Mouse (Mus musculus) heart, postnatal 0 days (tissue): Measurements from ENCODE around the gene Ninj1. TPM values are rescaled to one million over a fixed set of nuclear protein-coding genes. Genes with fewer than 3 reads are reported as not detected.

Experiments used
- ATAC-seq: fragments of 200-750 bp; cut with Nextera tagmentation; 2 replicates; pipeline ENCODE4 v1.8.0; 2017; ENCODE audit warnings: low read depth, moderate number of reproducible peaks, moderate library complexity; ENCODE audit not compliant: insufficient read depth
- DNase-seq: peaks from one replicate; pipeline ENCODE4 v3.0.0-alpha.2; 2016; ENCODE audit warnings: low spot score
- H3K27ac ChIP-seq: fragments of 300-500 bp; sonication (generic); 2 replicates; pipeline ENCODE4 v1.5.1; 2014; ENCODE audit warnings: low read depth, mild to moderate bottlenecking
- H3K27me3 ChIP-seq: fragments of 300-500 bp; sonication (generic); 2 replicates; pipeline ENCODE4 v1.6.1; 2014; ENCODE audit warnings: low read length, mixed read lengths; ENCODE audit not compliant: control insufficient read depth, insufficient read depth
- H3K36me3 ChIP-seq: fragments of 300-500 bp; sonication (generic); replicated peaks from 2 replicates; pipeline ENCODE4 v1.6.1; 2014; ENCODE audit warnings: low read length, mixed read lengths; ENCODE audit not compliant: control insufficient read depth, insufficient read depth
- H3K4me1 ChIP-seq: fragments of 300-500 bp; sonication (generic); 2 replicates; pipeline ENCODE4 v1.6.1; 2014; ENCODE audit warnings: antibody characterized with exemption; ENCODE audit not compliant: control insufficient read depth, insufficient read depth
- H3K4me2 ChIP-seq: fragments of 300-500 bp; sonication (generic); 2 replicates; pipeline ENCODE4 v1.6.1; 2014; ENCODE audit warnings: low read depth, mild to moderate bottlenecking, low read length, moderate library complexity
- H3K4me3 ChIP-seq: fragments of 300-500 bp; sonication (generic); 2 replicates; pipeline ENCODE4 v1.5.1; 2014; ENCODE audit warnings: low read depth, low read length
- H3K9ac ChIP-seq: fragments of 300-500 bp; sonication (generic); replicated peaks from 2 replicates; pipeline ENCODE4 v1.6.1; 2014; ENCODE audit warnings: low read depth, low read length, mixed read lengths
- H3K9me3 ChIP-seq: fragments of 300-500 bp; sonication (generic); replicated peaks from 2 replicates; pipeline ENCODE4 v1.6.1; 2016; ENCODE audit warnings: low read length; ENCODE audit not compliant: control insufficient read depth
- CTCF ChIP-seq: IDR thresholded peaks from 2 replicates; pipeline ENCODE4 v1.5.1; 2016; ENCODE audit warnings: antibody characterized with exemption, control low read depth, low read depth
- EP300 ChIP-seq: IDR thresholded peaks from 2 replicates; pipeline ENCODE4 v1.6.1; 2016; ENCODE audit warnings: antibody characterized with exemption, low read depth
- WGBS: fragments of 180-500 bp; shearing (Covaris S2); extraction: QIAGEN DNeasy Blood & Tissue Kit; methylation state at CpG from one replicate; pipeline ENCODE4 v1.1.7; 2014; 5-methylcytosine and 5-hydroxymethylcytosine counted together
- polyA plus RNA-seq: library from polyadenylated mRNA; unstranded; fragments of >200 nt; fragmentation: Nextera tagmentation; extraction: Ambion mirVana; gene quantifications from 2 replicates; pipeline ENCODE4 v1.2.1, GENCODE M21; 2015
- total RNA-seq: library from RNA; depleted of rRNA; stranded (reverse); fragments of >200 nt; gene quantifications from 2 replicates; pipeline ENCODE4 v1.2.3, GENCODE M21; 2014; ENCODE audit warnings: low replicate concordance

The Ninj1 gene
- total and polyA plus RNA-seq, 2 experiments from 2014 or later = 75.3 to 97.2 TPM

GRCm38 (mm10) chr13:49199891-49200290 lies 12.6 kb downstream of the Ninj1 start:
- Histone ChIP-seq H3K4me3 (no peak overlapping the region), H3K9ac (no peak overlapping the region), H3K27ac (no peak overlapping the region), H3K36me3 (peaks cover 53% of the 10 kb centered on the region), H3K9me3 (no peaks in the 10 kb centered on the region), H3K27me3 (no peaks in the 10 kb centered on the region), H3K4me1 (no peaks in the 10 kb centered on the region), H3K4me2 (no peak overlapping the region)
- TF ChIP-seq CTCF = no peak
- ATAC-seq (no peak), DNase-seq (no peak)
- WGBS = 81% methylated on average over 7 of the region's 7 CpGs

- Histone ChIP-seq H3K4me2 (no peak overlapping the region), H3K4me1 (peaks cover 4% of the 10 kb centered on the region; the same call in 1 of the 2 replicates), H3K27ac (no peak overlapping the region), H3K9me3 (no peaks in the 10 kb centered on the region), H3K4me3 (no peak overlapping the region), H3K27me3 (no peaks in the 10 kb centered on the region), H3K36me3 (peaks cover 46% of the 10 kb centered on the region), H3K9ac (no peak overlapping the region)
- 89% methylated on average over 13 of the region's 13 CpGs for WGBS
- DNase-seq (no peak), ATAC-seq (no peak)
- TF ChIP-seq EP300 (no peak), CTCF (no peak)
Measured at GRCm38 (mm10) chr13:49200688-49201087, 13.4 kb downstream of the Ninj1 start.

- Histone ChIP-seq H3K9me3 (no peaks in the 10 kb centered on the region), H3K27ac (no peak overlapping the region), H3K4me2 (no peak overlapping the region), H3K4me3 (no peak overlapping the region), H3K36me3 (peaks cover 45% of the 10 kb centered on the region), H3K27me3 (no peaks in the 10 kb centered on the region), H3K4me1 (peaks cover 4% of the 10 kb centered on the region; the same call in 1 of the 2 replicates), H3K9ac (no peak overlapping the region)
- TF ChIP-seq EP300 = no peak
- no peak for TF ChIP-seq CTCF
- 91% methylated on average over 7 of the region's 7 CpGs for WGBS
- DNase-seq (no peak), ATAC-seq (no peak)
Measured at GRCm38 (mm10) chr13:49202556-49202955, 15.3 kb downstream of the Ninj1 start.

GRCm38 (mm10) chr13:49205381-49205998 lies 18.2 kb downstream of the Ninj1 start:
- peak; percentile 66 for ATAC-seq
- Histone ChIP-seq H3K36me3 (peaks cover 50% of the 10 kb centered on the region), H3K4me3 (no peak overlapping the region), H3K27ac (peak overlapping the region; percentile 26; the same call in 1 of the 2 replicates), H3K9me3 (no peaks in the 10 kb centered on the region), H3K4me2 (no peak overlapping the region; the same call in 1 of the 2 replicates), H3K27me3 (no peaks in the 10 kb centered on the region), H3K4me1 (peaks cover 9% of the 10 kb centered on the region; the same call in 1 of the 2 replicates), H3K9ac (no peak overlapping the region)
- 30% methylated on average over 13 of the region's 13 CpGs for WGBS
- peak; percentile 72 for DNase-seq
- TF ChIP-seq EP300 (peak; percentile 76), CTCF (peak; percentile 91)

- Histone ChIP-seq H3K4me1 (peaks cover 9% of the 10 kb centered on the region; the same call in 1 of the 2 replicates), H3K9me3 (no peaks in the 10 kb centered on the region), H3K4me2 (no peak overlapping the region), H3K4me3 (no peak overlapping the region), H3K36me3 (peaks cover 50% of the 10 kb centered on the region), H3K27me3 (no peaks in the 10 kb centered on the region), H3K27ac (no peak overlapping the region), H3K9ac (no peak overlapping the region)
- no peak for ATAC-seq
- no peak for DNase-seq
- TF ChIP-seq EP300 (no peak), CTCF (no peak)
- 90% methylated on average over 2 of the region's 2 CpGs for WGBS
Measured at GRCm38 (mm10) chr13:49206341-49206740, 19.1 kb downstream of the Ninj1 start.

- no peak overlapping the region for H3K4me3 ChIP-seq
- no peak overlapping the region for H3K9ac ChIP-seq
- peaks cover 27% of the 10 kb centered on the region for H3K4me1 ChIP-seq
- no peak for TF ChIP-seq EP300
- no peak for TF ChIP-seq CTCF
- peaks cover 25% of the 10 kb centered on the region for H3K36me3 ChIP-seq
- no peak for ATAC-seq
- no peaks in the 10 kb centered on the region for H3K27me3 ChIP-seq
- H3K9me3 ChIP-seq = no peaks in the 10 kb centered on the region
- H3K27ac ChIP-seq = no peak overlapping the region
- WGBS = 62% methylated on average over 7 of the region's 7 CpGs
- H3K4me2 ChIP-seq = no peak overlapping the region
- DNase-seq = no peak
Measured at GRCm38 (mm10) chr13:49209306-49209705, 22.0 kb downstream of the Ninj1 start.
